Mouse (Mus musculus) CH12.LX (cell line): ENCODE results near the gene Slc17a9. TPM values are rescaled to one million over a fixed set of nuclear protein-coding genes. Genes with fewer than 3 reads are reported as not detected.

Experiments used
- DNase-seq: peaks from one replicate; pipeline ENCODE4 v3.0.0-alpha.2; 2013; ENCODE audit errors: extremely low read depth
- H3K27ac ChIP-seq: 2 replicates; pipeline ENCODE4 v1.5.1; 2012; ENCODE audit warnings: low read depth, mild to moderate bottlenecking, control low read depth, moderate library complexity; ENCODE audit not compliant: insufficient read depth
- H3K27me3 ChIP-seq: replicated peaks from 2 replicates; pipeline ENCODE3; 2012; ENCODE audit warnings: inconsistent platforms
- H3K36me3 ChIP-seq, 2 experiments: replicated peaks in 1 of 2; 2 replicates each; pipeline versions ENCODE3 to v1.6.1; 2012; ENCODE audit warnings: inconsistent platforms in 1 of 2, low read length in 1 of 2, mild to moderate bottlenecking in 1 of 2, mixed read lengths in 1 of 2, moderate library complexity in 1 of 2; ENCODE audit not compliant: control insufficient read depth in 1 of 2, insufficient read depth in 1 of 2
- H3K4me1 ChIP-seq, 2 experiments: 2 replicates each; pipeline ENCODE4 v1.6.1; 2012; ENCODE audit warnings: inconsistent platforms in 1 of 2, moderate library complexity in 1 of 2; ENCODE audit not compliant: insufficient read depth in 2 of 2, control insufficient read depth in 1 of 2
- H3K4me2 ChIP-seq: 2 replicates; pipeline ENCODE4 v1.6.1; 2012; ENCODE audit warnings: low read depth, mild to moderate bottlenecking, control low read depth; ENCODE audit not compliant: poor library complexity, insufficient read depth, severe bottlenecking
- H3K4me3 ChIP-seq, 3 experiments: fragments of 150-350 bp in 1 of 3; sonication (generic) in 1 of 3; replicated peaks in 1 of 3; 2 replicates each; pipeline versions ENCODE3 to v1.5.1; 2011 to 2012; ENCODE audit warnings: low read depth in 2 of 3, low read length in 2 of 3, mild to moderate bottlenecking in 2 of 3, moderate library complexity in 2 of 3, control low read depth in 1 of 3, improper control_type of control experiment in 1 of 3, inconsistent platforms in 1 of 3, mixed read lengths in 1 of 3; ENCODE audit not compliant: poor library complexity in 1 of 3
- H3K79me2 ChIP-seq: replicated peaks from 2 replicates; pipeline ENCODE4 v1.6.1; 2012; ENCODE audit warnings: mild to moderate bottlenecking, moderate library complexity; ENCODE audit not compliant: control insufficient read depth, poor library complexity, insufficient read depth, severe bottlenecking; ENCODE audit errors: extremely low read depth
- H3K9ac ChIP-seq: 2 replicates; pipeline ENCODE4 v1.6.1; 2012; ENCODE audit warnings: low read depth, mild to moderate bottlenecking, control low read depth, moderate library complexity; ENCODE audit not compliant: insufficient read depth
- H3K9me3 ChIP-seq: replicated peaks from 2 replicates; pipeline ENCODE3; 2012; ENCODE audit warnings: low read length, inconsistent platforms, mixed read lengths
- CHD2 ChIP-seq: IDR thresholded peaks from 2 replicates; pipeline ENCODE4 v1.6.1; 2011; ENCODE audit warnings: low read length, improper control_type of control experiment
- CTCF ChIP-seq, 2 experiments: IDR thresholded peaks in 1 of 2; conservative IDR thresholded peaks in 1 of 2; 2 replicates each; pipeline ENCODE4 v1.5.1; 2011 to 2012; ENCODE audit warnings: low read depth in 2 of 2, low read length in 2 of 2, improper control_type of control experiment in 1 of 2, inconsistent platforms in 1 of 2, mild to moderate bottlenecking in 1 of 2, moderate library complexity in 1 of 2
- E2F4 ChIP-seq: IDR thresholded peaks from 2 replicates; pipeline ENCODE4 v1.6.1; 2011; ENCODE audit warnings: low read depth, low read length, improper control_type of control experiment; ENCODE audit not compliant: insufficient replicate concordance
- GABPA ChIP-seq: IDR thresholded peaks from 2 replicates; pipeline ENCODE4 v1.6.1; 2012; ENCODE audit warnings: low read depth, low read length, improper control_type of control experiment, inconsistent platforms; ENCODE audit not compliant: insufficient replicate concordance
- JUN ChIP-seq: IDR thresholded peaks from 2 replicates; pipeline ENCODE4 v1.6.1; 2011; ENCODE audit warnings: low read depth, mild to moderate bottlenecking, low read length, improper control_type of control experiment, moderate library complexity; ENCODE audit not compliant: insufficient read depth
- JUND ChIP-seq: conservative IDR thresholded peaks from 2 replicates; pipeline ENCODE4 v1.6.1; 2011; ENCODE audit warnings: low read depth, low read length, improper control_type of control experiment
- KAT2A ChIP-seq: IDR thresholded peaks from 2 replicates; pipeline ENCODE4 v1.6.1; 2012; ENCODE audit warnings: low read length, improper control_type of control experiment, inconsistent platforms; ENCODE audit not compliant: insufficient replicate concordance
- MAFK ChIP-seq: IDR thresholded peaks from 2 replicates; pipeline ENCODE4 v1.6.1; 2011; ENCODE audit warnings: low read length, improper control_type of control experiment; ENCODE audit not compliant: insufficient replicate concordance
- MAZ ChIP-seq: IDR thresholded peaks from 2 replicates; pipeline ENCODE4 v1.6.1; 2012; ENCODE audit warnings: low read depth, mild to moderate bottlenecking, inconsistent platforms, low read length, improper control_type of control experiment, moderate library complexity
- MEF2A ChIP-seq: IDR thresholded peaks from 2 replicates; pipeline ENCODE4 v1.6.1; 2014; ENCODE audit warnings: low read depth, mild to moderate bottlenecking, inconsistent platforms, low read length, improper control_type of control experiment, borderline replicate concordance
- MXI1 ChIP-seq: IDR thresholded peaks from 2 replicates; pipeline ENCODE4 v1.6.1; 2011; ENCODE audit warnings: mild to moderate bottlenecking, low read depth, low read length, improper control_type of control experiment
- NELFE ChIP-seq: IDR thresholded peaks from 2 replicates; pipeline ENCODE4 v1.6.1; 2011; ENCODE audit warnings: low read depth, low read length, improper control_type of control experiment
- PAX5 ChIP-seq: IDR thresholded peaks from 2 replicates; pipeline ENCODE4 v1.6.1; 2012; ENCODE audit warnings: low read length, inconsistent platforms, mixed read lengths
- POLR2AphosphoS2 ChIP-seq: IDR thresholded peaks from 2 replicates; pipeline ENCODE4 v1.6.1; 2011; ENCODE audit warnings: low read depth, low read length, improper control_type of control experiment
- TBP ChIP-seq: conservative IDR thresholded peaks from 2 replicates; pipeline ENCODE4 v1.6.1; 2011; ENCODE audit warnings: low read depth, low read length, improper control_type of control experiment
- TCF12 ChIP-seq: IDR thresholded peaks from 2 replicates; pipeline ENCODE4 v1.6.1; 2014; ENCODE audit warnings: low read depth, mild to moderate bottlenecking, inconsistent platforms, low read length, improper control_type of control experiment
- ZKSCAN1 ChIP-seq: IDR thresholded peaks from 2 replicates; pipeline ENCODE4 v1.6.1; 2012; ENCODE audit warnings: low read depth, inconsistent platforms, low read length, improper control_type of control experiment, borderline replicate concordance
- ZMIZ1 ChIP-seq: IDR thresholded peaks from 2 replicates; pipeline ENCODE4 v1.6.1; 2012; ENCODE audit warnings: low read depth, mild to moderate bottlenecking, inconsistent platforms, low read length, improper control_type of control experiment
- dilution Hi-C: fragments of 300-500 bp; cut with MboI; formaldehyde crosslinking; loops from 2 replicates; pipeline ENCODE4 v1.14.3; 2020; ENCODE audit warnings: low sequenced_read_pairs; ENCODE audit not compliant: extremely low pct_unique_long_range_greater_than_20kb, extremely low pct_ligation_motif_present
- in situ Hi-C: fragments of 300-500 bp; cut with MboI; formaldehyde crosslinking; loops from 3 replicates; pipeline ENCODE4 v1.14.3; 2019; ENCODE audit warnings: low sequenced_read_pairs, low pct_ligation_motif_present, low pct_unique_long_range_greater_than_20kb, mixed read lengths
- polyA plus RNA-seq: library from polyadenylated mRNA; unstranded; fragments of >175 nt; gene quantifications from 2 replicates; pipeline ENCODE4 v1.2.1, GENCODE M21; 2012; ENCODE audit warnings: low read depth; ENCODE audit not compliant: insufficient read length
- total RNA-seq, 2 experiments: library from RNA; depleted of rRNA; stranded (reverse); fragments of 300-350 nt in 1 of 2; fragments of >200 nt in 1 of 2; gene quantifications; 2 replicates each; pipeline ENCODE4 v1.2.3; 2012 to 2014

Gene Slc17a9
- total and polyA plus RNA-seq, 3 experiments, result 7.2 to 23.7 (median 13.4) TPM

- Histone ChIP-seq H3K79me2 (no peaks in the 10 kb centered on the region), H3K9me3 (no peaks in the 10 kb centered on the region), H3K36me3 (peaks cover 5 to 40% of the 10 kb centered on the region in 2 experiments), H3K4me2 (no peak overlapping the region), H3K27me3 (peaks cover 18% of the 10 kb centered on the region), H3K4me3 (no peak overlapping the region), H3K9ac (no peak overlapping the region), H3K4me1 (peaks cover 0 to 2% of the 10 kb centered on the region in 2 experiments; a peak in 1 of 4 replicates), H3K27ac (no peak overlapping the region)
- in situ Hi-C loops, result no loop called here
- TF ChIP-seq MEF2A, result no peak
- peak; percentile 64; the same call in 1 of the 2 replicates for TF ChIP-seq POLR2AphosphoS2
- TF ChIP-seq PAX5, result no peak
- TF ChIP-seq GABPA, result no peak
- no peak for DNase-seq
- dilution Hi-C loops, result no loop called here
Measured at GRCm38 (mm10) chr2:180742820-180743219, 17.8 kb downstream of the Slc17a9 start.

- TF ChIP-seq TBP (no peak), E2F4 (no peak), MAZ (no peak), KAT2A (no peak), TCF12 (no peak), JUN (no peak), ZKSCAN1 (no peak), CHD2 (no peak), MAFK (no peak), MXI1 (no peak), CTCF (conservative IDR thresholded peaks at IDR 0.05 in 1 of 2, IDR thresholded peaks at IDR 0.05 in 1 of 2; ENCODE audit: low read depth in 2 of 2, low read length in 2 of 2) (no peak), NELFE (no peak), ZMIZ1 (no peak), GABPA (no peak), JUND (no peak)
- Histone ChIP-seq H3K4me1 (peaks cover 0 to 2% of the 10 kb centered on the region in 2 experiments; a peak in 1 of 4 replicates), H3K79me2 (no peaks in the 10 kb centered on the region), H3K36me3 (peaks cover 5 to 35% of the 10 kb centered on the region in 2 experiments), H3K27me3 (peaks cover 21% of the 10 kb centered on the region), H3K9me3 (no peaks in the 10 kb centered on the region), H3K9ac (no peak overlapping the region), H3K4me2 (no peak overlapping the region), H3K27ac (no peak overlapping the region), H3K4me3 (no peak overlapping the region)
- no peak for DNase-seq
- dilution Hi-C loops, result no loop called here
- in situ Hi-C loops, result no loop called here
Measured at GRCm38 (mm10) chr2:180743321-180743720, 18.3 kb downstream of the Slc17a9 start.
